Mouse (Mus musculus) left cerebral cortex, adult 9 months (tissue): Measurements from ENCODE around the gene Cdkal1.
A peak's percentile ranks its signal among the peaks of the same experiment; 100 is the strongest.

Source experiments
- DNase-seq, 2 experiments: peaks; one replicate each; pipeline ENCODE4 v3.0.0; 2022; ENCODE audit warnings: low spot score in 2 of 2

Cdkal1 gene

GRCm38 (mm10) chr13:29766377-29766776 lies 89.1 kb downstream of the Cdkal1 start:
- DNase-seq, result peak in 1 of 2 experiments; percentile 20

- no peak for DNase-seq
Observed at GRCm38 (mm10) chr13:29765296-29765695, 90.2 kb downstream of the Cdkal1 start.

DNA sequence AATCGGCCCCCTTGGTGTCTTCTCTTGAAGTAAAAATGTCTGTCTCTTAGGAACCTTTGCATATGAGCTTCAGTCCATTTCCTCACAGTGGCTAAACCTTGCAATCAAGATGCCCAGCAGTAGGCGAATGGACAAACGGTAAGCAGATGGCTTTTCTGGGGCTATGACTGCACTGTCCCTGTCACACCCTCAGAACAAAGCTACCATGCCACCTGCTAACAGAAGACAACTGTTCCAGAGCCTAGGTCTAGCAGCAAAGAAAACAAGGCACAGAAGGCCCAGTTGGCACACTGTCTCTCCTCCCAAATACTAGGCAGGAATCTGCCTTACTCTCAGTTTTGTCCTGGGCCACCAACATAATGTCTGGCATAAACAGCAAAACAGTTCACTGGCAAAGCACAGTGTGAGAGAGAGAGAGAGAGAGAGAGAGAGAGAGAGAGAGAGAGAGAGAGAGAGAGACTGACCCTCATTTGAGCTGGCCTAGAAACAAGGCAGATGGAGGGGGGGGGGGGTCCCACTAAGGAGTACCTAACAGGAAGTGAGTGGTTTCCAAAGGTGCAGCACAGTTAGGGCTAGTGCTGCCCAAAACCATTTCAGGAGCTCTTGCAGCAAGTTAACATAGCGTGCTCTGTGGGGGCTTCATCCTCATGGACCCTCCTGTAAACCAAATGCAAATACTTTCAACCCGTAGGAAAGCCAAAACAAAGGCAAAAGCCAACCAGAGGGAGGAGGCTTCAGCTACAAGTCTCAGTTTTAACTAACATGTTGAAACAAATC lies 95.6 kb downstream of the Cdkal1 start:
- no peak for DNase-seq

DNA sequence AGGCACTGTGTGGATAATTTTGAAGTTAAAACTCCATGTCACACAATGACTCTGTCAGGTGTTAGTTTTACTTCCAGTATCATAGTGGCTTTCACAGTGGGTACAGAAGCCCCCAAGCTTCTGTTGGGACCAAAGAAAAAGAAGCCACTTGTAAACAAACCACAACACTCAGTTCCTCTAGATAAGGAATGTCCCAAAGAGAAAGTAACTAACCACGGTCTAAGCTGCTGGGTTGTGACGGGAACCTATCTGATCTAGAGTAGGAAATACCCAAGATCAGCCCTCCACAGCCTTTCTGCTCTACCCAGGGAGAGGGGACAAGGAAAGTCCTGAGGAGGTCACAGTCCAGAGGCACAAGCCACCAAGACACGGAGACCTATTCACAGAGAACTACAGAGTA lies 99.4 kb downstream of the Cdkal1 start:
- DNase-seq, result no peak

DNA sequence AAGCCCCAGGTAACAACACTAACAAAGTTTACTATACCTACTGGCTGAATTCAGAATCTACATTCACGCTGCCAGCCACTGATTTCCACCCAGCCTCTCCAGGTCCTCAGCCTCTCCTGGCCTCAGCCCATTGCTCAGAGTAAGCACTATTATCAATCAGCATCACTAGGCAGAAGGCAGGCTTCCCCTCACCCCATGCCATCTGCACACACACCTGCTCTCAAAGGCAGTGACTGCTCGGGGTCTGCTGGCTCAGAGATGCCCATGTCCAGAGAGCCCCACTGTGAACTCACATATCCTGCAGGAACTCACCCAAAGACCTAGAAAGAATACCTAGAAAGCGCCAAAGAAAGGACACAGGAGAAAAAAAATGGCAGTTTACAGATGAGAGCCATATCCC lies 102.2 kb downstream of the Cdkal1 start:
- DNase-seq, result no peak

DNA sequence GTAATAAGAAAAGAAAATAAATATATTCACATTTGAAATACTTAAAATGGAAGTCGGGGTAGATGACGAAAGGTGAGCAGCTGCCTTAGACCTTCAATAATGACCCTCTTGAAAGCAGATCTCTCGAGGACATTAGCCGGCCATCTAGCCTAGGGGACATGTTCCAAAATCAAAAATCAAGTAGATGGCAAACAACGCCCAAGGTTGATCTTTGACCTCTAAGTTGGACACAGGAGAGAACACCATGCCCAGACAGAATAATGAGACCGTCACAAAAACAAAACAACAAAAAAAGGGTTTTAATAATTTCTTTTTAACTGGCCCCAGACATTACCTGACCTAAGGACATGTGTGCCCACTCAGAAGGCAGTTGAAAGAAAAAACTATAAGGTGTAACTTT lies 103.4 kb downstream of the Cdkal1 start:
- no peak for DNase-seq

DNA sequence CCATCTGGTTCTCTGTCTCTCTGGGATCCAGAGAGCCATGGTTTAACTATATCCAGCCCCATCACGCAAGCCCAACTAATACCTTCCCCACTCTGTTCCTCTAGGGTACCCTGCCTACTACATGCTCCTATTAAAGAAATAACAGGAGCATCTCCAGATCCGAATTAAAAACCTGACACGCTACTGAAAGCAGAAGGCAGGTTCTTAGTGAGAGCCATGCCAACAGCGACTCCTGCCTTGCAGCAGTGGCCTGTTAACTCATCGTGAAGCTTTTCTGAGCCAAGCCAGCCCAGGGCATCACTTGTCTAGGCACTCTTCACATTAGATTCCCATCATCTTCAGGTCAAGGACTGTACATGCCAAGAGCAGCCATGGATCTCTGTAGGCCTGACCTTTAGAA lies 104.3 kb downstream of the Cdkal1 start:
- DNase-seq, result no peak

DNA sequence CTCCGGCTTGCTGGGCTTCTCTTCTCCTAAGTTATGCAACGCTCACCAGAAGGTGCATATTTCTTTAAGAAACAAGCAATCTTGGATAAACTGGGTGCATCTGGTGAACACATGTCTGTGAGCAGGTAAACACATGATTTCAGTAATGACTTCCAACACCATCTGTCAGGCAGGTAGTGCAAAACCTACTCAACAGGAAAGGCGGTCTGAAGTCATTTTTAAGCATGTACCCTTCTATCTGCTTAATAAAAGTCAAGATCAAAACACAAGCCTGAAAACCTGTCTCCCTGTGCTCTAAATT lies 108.2 kb downstream of the Cdkal1 start:
- no peak for DNase-seq

GRCm38 (mm10) chr13:29746501-29747346 lies 108.8 kb downstream of the Cdkal1 start:
- peak in 1 of 2 experiments; percentile 23 for DNase-seq

GRCm38 (mm10) chr13:29745073-29745472 lies 110.4 kb downstream of the Cdkal1 start:
- peak in 1 of 2 experiments; percentile 51 for DNase-seq

- no peak for DNase-seq
Observed at GRCm38 (mm10) chr13:29744188-29744587, 111.3 kb downstream of the Cdkal1 start.

DNA sequence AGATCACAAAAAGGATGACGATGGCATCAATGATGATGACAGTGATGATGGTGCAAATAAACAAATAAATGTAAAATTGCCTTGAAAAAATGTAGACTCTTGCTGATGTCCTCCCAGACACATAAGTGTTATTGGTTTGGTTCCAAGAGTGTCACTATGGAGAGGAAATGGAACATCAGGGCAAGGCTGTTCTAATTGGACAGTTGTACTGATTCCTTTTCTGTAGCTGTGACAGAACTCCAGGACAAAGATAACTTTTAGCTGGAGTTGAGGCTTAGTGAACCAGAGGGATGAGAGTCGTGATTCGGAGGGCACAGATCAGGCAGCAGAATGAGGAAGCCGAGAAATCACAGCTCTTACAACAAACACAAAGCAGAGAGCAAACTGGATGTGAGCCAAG lies 111.7 kb downstream of the Cdkal1 start:
- no peak for DNase-seq

DNA sequence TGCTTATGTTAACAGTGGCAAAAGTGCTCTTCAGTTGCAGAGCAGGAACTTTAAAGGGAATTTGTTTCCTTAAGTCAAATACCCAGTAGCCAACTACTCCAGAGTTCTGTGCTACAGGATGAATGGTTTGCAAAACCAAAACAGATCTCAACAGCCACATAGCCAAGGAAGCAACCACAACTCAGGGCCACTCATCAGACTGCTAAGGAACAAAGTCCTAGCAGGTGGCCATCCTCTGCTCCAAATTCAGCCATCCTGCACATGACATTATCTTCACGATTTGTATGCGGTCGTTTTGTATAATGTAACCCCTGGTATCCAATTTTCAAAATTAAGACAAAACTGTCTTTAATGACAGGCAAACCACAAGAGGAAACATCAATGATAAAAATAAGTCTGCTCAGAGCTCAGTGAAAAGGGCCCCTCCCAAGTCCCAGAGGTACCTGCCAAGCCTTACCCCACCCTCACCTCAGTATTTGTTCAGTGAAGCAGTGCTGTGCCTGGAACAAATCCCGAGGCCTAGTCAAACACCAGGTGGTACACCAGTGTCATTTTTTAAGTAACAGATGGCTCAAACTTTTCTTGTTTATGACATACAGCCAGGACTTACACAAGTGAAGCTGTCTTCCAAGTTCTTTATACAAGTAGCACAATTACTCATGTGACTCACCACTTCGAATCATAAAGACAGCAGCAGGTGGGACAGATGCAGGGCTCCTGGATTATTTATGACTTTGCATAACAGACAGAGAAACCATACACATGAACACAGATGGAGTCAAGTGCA lies 117.6 kb downstream of the Cdkal1 start:
- DNase-seq, result peak in 1 of 2 experiments; percentile 55

DNA sequence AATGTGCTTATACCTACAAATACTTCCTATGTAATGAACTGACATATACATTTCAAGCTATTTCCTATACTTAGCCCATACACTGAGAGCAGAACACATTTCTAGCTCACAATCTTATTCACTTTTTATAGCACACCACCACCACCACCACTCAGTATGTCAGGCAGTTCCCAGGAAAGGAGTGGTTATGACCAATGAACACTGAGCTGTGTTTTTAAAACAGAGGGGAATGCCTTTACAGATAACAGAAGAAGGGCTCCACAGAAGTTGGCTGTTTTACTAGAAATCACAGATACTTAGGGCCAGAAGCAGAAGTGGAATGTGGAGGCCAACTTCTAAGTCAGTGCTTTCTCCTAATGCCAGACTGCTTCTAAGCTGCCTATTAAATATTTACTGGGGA lies 121.0 kb downstream of the Cdkal1 start:
- DNase-seq, result no peak

DNA sequence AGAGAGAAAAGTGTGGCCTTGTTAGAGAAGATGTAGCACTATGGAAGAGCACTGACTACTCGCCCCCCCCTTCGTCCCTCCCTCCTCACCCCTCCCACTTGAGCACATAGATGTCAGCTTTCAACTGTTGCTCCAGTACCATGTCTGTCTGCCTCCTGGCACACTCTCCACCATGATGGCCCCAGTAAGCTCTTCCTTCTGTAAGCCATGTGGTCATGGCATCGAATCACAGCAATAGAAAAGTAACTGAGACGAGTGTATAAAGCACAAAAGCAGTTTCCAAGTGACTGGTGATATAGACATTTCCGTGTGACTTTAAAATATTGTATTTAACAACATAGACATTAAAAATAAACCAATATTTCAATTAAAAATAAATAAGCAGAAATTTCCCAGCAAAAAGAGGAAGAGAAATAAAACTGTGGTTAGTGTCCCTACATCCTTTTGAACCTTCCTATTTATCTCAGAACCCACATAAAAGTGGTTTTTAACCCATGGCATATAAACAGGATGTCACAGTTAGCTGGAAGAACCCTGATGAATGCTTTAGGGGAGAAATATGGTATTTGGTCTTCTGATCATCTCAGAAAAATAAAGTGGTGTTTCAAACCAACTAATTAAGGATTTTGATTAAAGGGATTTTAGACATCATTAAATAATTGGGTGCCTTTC lies 129.2 kb downstream of the Cdkal1 start:
- DNase-seq, result no peak

DNA sequence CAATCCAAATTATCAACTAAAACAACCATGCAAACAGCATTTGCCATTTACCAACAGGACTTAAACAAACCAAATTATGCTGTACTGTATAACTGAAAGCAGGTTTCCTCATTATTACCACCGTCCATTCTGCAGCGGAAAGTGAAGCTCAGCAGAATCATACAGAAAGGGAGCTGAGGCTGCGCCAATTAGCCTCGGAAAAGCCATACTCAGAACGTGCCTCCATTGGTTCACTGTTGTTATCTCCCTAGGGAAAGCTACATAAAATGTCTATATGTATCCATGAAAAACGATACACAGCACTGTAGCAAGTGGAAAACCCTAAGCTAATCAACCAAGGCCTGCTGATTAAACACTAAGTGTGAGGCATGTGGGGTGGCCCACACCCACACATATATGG lies 130.6 kb downstream of the Cdkal1 start:
- DNase-seq, result no peak

- no peak for DNase-seq
Observed at GRCm38 (mm10) chr13:29723150-29723549, 132.3 kb downstream of the Cdkal1 start.

- no peak for DNase-seq
Observed at GRCm38 (mm10) chr13:29721206-29721605, 134.3 kb downstream of the Cdkal1 start.

DNA sequence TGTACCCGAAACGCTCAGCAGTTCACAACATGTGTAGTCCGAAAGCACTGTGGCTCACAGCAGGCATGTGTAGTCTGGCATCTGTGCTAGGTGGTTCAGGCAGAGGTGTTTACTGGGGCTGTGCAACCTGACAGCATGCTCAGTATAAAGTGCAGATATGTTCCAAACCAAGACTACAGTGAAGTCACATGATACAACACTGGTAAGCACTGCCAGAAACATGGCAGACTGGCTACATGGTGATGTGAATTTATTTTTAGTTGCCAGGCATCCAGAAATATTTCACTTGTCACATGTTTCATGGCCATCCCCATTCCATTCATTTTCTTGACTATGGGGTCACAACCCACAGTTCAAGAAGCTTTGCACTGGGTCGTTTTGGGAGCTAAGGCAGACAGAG lies 138.9 kb downstream of the Cdkal1 start:
- no peak for DNase-seq

DNA sequence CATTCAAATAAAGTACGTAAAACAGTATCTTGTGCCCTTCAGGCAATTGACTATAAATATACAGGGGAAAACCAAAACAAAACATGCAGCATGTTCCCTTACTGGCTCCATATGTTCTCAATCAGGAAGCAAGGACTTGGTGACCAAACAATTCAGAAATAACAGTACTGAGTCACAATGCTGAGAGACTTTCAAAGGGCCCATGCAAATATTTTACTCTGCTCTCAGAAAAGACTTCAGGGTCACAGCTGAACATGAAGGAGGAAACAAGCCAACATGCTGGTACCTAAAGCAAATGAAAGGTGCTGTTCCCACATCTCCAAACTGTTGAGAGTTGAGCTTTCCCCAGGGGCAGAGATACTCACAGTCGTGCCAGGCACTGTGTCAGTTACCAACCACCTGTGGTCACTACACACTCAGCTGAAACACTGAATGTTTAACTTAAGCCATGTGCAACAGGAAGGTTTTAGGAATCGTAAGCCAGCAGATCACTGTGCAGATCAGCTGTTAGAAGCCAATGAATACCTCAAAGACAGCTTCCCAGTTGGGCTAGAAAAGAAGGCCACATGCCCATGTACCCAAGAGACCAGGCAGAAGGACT lies 140.1 kb downstream of the Cdkal1 start:
- no peak for DNase-seq

- DNase-seq, result no peak
Observed at GRCm38 (mm10) chr13:29707620-29708019, 147.9 kb downstream of the Cdkal1 start.
